Mouse (Mus musculus) gastrocnemius, postnatal 4 days (tissue): Measurements from ENCODE around the gene Ablim2. TPM values are rescaled to one million over a fixed set of nuclear protein-coding genes. Genes with fewer than 3 reads are reported as not detected.

Experiments used
- DNase-seq, 2 experiments: peaks; one replicate each; pipeline ENCODE4 v3.0.0; 2021 to 2022; ENCODE audit warnings: low spot score in 2 of 2, mixed read lengths in 2 of 2
- total RNA-seq, 2 experiments: library from RNA; stranded (reverse); gene quantifications; 2 replicates each; pipeline ENCODE4 v1.2.3; 2021

Gene Ablim2
- total RNA-seq, 2 experiments from 2014 or later, result 70.5 to 76.6 TPM

- DNase-seq, result no peak
Measured at GRCm38 (mm10) chr5:35768997-35769396, 11.3 kb downstream of the Ablim2 start.

- no peak for DNase-seq
Measured at GRCm38 (mm10) chr5:35770246-35770645, 12.6 kb downstream of the Ablim2 start.

- no peak for DNase-seq
Measured at GRCm38 (mm10) chr5:35770891-35771663, 13.4 kb downstream of the Ablim2 start.

GRCm38 (mm10) chr5:35773274-35774136 lies 15.8 kb downstream of the Ablim2 start:
- peak in 1 of 2 experiments; percentile 37 for DNase-seq

- DNase-seq, result no peak
Measured at GRCm38 (mm10) chr5:35774137-35774424, 16.4 kb downstream of the Ablim2 start.

- no peak for DNase-seq
Measured at GRCm38 (mm10) chr5:35781116-35781515, 23.4 kb downstream of the Ablim2 start.

GRCm38 (mm10) chr5:35782648-35783180 lies 25.0 kb downstream of the Ablim2 start:
- no peak for DNase-seq

- no peak for DNase-seq
Measured at GRCm38 (mm10) chr5:35785853-35786252, 28.2 kb downstream of the Ablim2 start.

GRCm38 (mm10) chr5:35787847-35788246 lies 30.2 kb downstream of the Ablim2 start:
- no peak for DNase-seq

GRCm38 (mm10) chr5:35788719-35789118 lies 31.0 kb downstream of the Ablim2 start:
- no peak for DNase-seq

- no peak for DNase-seq
Measured at GRCm38 (mm10) chr5:35789697-35790096, 32.0 kb downstream of the Ablim2 start.

- no peak for DNase-seq
Measured at GRCm38 (mm10) chr5:35790387-35791065, 32.8 kb downstream of the Ablim2 start.

- no peak for DNase-seq
Measured at GRCm38 (mm10) chr5:35793971-35794370, 36.3 kb downstream of the Ablim2 start.

GRCm38 (mm10) chr5:35794942-35795341 lies 37.3 kb downstream of the Ablim2 start:
- no peak for DNase-seq

- DNase-seq, result peak; percentile 59 to 68
Measured at GRCm38 (mm10) chr5:35795481-35796048, 37.9 kb downstream of the Ablim2 start.

- DNase-seq, result no peak
Measured at GRCm38 (mm10) chr5:35796136-35796535, 38.5 kb downstream of the Ablim2 start.

GRCm38 (mm10) chr5:35799090-35799489 lies 41.4 kb downstream of the Ablim2 start:
- no peak for DNase-seq

GRCm38 (mm10) chr5:35803416-35803815 lies 45.7 kb downstream of the Ablim2 start:
- DNase-seq, result no peak

GRCm38 (mm10) chr5:35804685-35805084 lies 47.0 kb downstream of the Ablim2 start:
- no peak for DNase-seq

GRCm38 (mm10) chr5:35805209-35805608 lies 47.5 kb downstream of the Ablim2 start:
- DNase-seq, result no peak

GRCm38 (mm10) chr5:35807018-35807417 lies 49.3 kb downstream of the Ablim2 start:
- no peak for DNase-seq
